ENCODE assay signal across 30 mouse cellular contexts in genomic region chr9:61670986-61671385, GRCm38 (mm10).
DNase-seq lines count a peak whose midpoint lies in the region; ATAC-seq and TF ChIP-seq lines count a peak whose summit lies in the region.
"Had no signal": no experiment of that assay in that cellular context is flagged by ENCODE, and none has a peak within 500 bp of the region (broad histone marks: within the 10 kb centered on the region; RNA-seq: fewer than 3 reads in every experiment).

No protein-coding gene starts in this region.

- no peak overlapping the region for H3K4me2 ChIP-seq in myocyte (ENCODE audit: low read depth)
- H3K4me2 ChIP-seq: embryonic facial prominence, embryonic 13.5 days; heart, embryonic 15.5 days; intestine, embryonic 15.5 days; lung, embryonic 15.5 days; neural tube, embryonic 12.5 days had no signal

- peak; percentile 13 for DNase-seq in adrenal gland, adult 2 months
- no peak for DNase-seq in adrenal gland, adult 18-20 months (ENCODE audit: low spot score in 2 of 2)
- peak; percentile 59 for DNase-seq in CD4-positive helper T cell, adult 2 months (ENCODE audit: low read depth, low spot score)
- no peak for DNase-seq in frontal cortex, postnatal 36 days (ENCODE audit: low spot score in 2 of 2)
- no peak for DNase-seq in left cerebral cortex, adult 11 months (ENCODE audit: low spot score)
- DNase-seq in frontal cortex, adult 2 months (ENCODE audit: extremely low spot score in 1 of 2, low spot score in 1 of 2), result no peak
- DNase-seq: adrenal gland, postnatal 25 days; cerebellum, adult 11-12 months; cerebellum, adult 9-11 months; gastrocnemius, postnatal 14 days; heart, adult 11 months; kidney, adult 2 months; kidney, postnatal 36 days; liver; lung, postnatal 4 days; midbrain, embryonic 14.5 days; retina, postnatal 1 day; right cerebral cortex, postnatal 14 days; thymus, adult 2 months had no signal

- no peaks in the 10 kb centered on the region for H3K36me3 ChIP-seq in myocyte (ENCODE audit: control insufficient read depth, insufficient read depth)
- H3K36me3 ChIP-seq: embryonic facial prominence, embryonic 13.5 days; heart, embryonic 10.5 days; heart, embryonic 15.5 days; intestine, embryonic 15.5 days; lung, embryonic 15.5 days; neural tube, embryonic 12.5 days had no signal

- no peak overlapping the region for H3K4me3 ChIP-seq in myocyte
- H3K4me3 ChIP-seq: embryonic facial prominence, embryonic 13.5 days; heart, embryonic 10.5 days; heart, embryonic 15.5 days; intestine, embryonic 15.5 days; layer of hippocampus, adult 2 months; lung, embryonic 15.5 days; neural tube, embryonic 12.5 days had no signal

- TF ChIP-seq POLR2A in myocyte (IDR thresholded peaks at IDR 0.05; ENCODE audit: insufficient read length, low read depth), result no peak

- no peak overlapping the region for H3ac ChIP-seq in myocyte (ENCODE audit: control insufficient read depth, insufficient read length)

- ATAC-seq in granulocyte monocyte progenitor cell, adult 5-6 weeks (replicated peaks; ENCODE audit: poor library complexity, severe bottlenecking), result peak; percentile 49
- ATAC-seq: forebrain, embryonic 16.5 days; hindbrain, embryonic 16.5 days; intestine, embryonic 15.5 days had no signal

- H3K27me3 ChIP-seq in myocyte (ENCODE audit: control insufficient read depth, insufficient read depth, insufficient read length), result no peaks in the 10 kb centered on the region
- H3K27me3 ChIP-seq: heart, embryonic 15.5 days; intestine, embryonic 15.5 days; lung, embryonic 15.5 days; neural tube, embryonic 12.5 days had no signal

- H3K79me2 ChIP-seq in myocyte (ENCODE audit: control insufficient read depth, insufficient read depth), result no peaks in the 10 kb centered on the region

TF ChIP-seq in myocyte, 11 proteins besides CTCF, POLR2A, EP300 and RAD21:
- TF ChIP-seq USF1 (IDR thresholded peaks at IDR 0.05; ENCODE audit: low read depth), result no peak
- TF ChIP-seq MAX (IDR thresholded peaks at IDR 0.05; ENCODE audit: low read depth), result no peak
- peak in 2 of 3 experiments; percentile 42 to 43 for TF ChIP-seq MYOD1 (IDR thresholded peaks at IDR 0.05; ENCODE audit: control insufficient read depth in 1 of 3, insufficient read length in 2 of 3, low read depth in 2 of 3)
- peak in 2 of 3 experiments; percentile 12 to 52 for TF ChIP-seq MYOG (IDR thresholded peaks at IDR 0.05; ENCODE audit: control insufficient read depth in 1 of 3, insufficient read depth in 1 of 3, insufficient read length in 2 of 3, low read depth in 2 of 3)

Comparison
In these comparisons a context has a peak if more than half of its experiments do, and no peak if none do; other contexts are left out.
1. DNase-seq: peak in adrenal gland, adult 2 months (single experiment) and CD4-positive helper T cell, adult 2 months (single experiment); none in adrenal gland, adult 18-20 months (0 of 2), frontal cortex, postnatal 36 days (0 of 2), left cerebral cortex, adult 11 months (single experiment) and frontal cortex, adult 2 months (0 of 2).